Mouse (Mus musculus) Patski (cell line): Measurements from ENCODE around the gene Trim32. TPM values are rescaled to one million over a fixed set of nuclear protein-coding genes. Genes with fewer than 3 reads are reported as not detected.

Experiments
- ATAC-seq: fragments of 100-300 bp; one replicate; pipeline ENCODE4 v1.8.0; 2021
- CTCF ChIA-PET: fragments of 350-600 bp; sonication (Branson Sonifier 250); formaldehyde crosslinking; loops from one replicate; lab custom pipeline; 2022; ENCODE audit warnings: inconsistent platforms; lab: Charles Lee
- POLR2A ChIA-PET: fragments of 350-600 bp; sonication (Branson Sonifier 250); formaldehyde crosslinking; loops from one replicate; lab custom pipeline; 2022; ENCODE audit warnings: antibody characterized with exemption, inconsistent platforms; lab: Charles Lee
- DNase-seq: peaks from one replicate; pipeline ENCODE4 v3.0.0-alpha.2; 2011; ENCODE audit warnings: low read depth, low spot score
- H3K27me3 ChIP-seq: fragments of 371-371 bp; one replicate; pipeline ENCODE4 v1.5.1; 2021
- CTCF ChIP-seq: fragments of 100-300 bp; IDR thresholded peaks from one replicate; pipeline ENCODE4 v1.5.1; 2021
- in situ Hi-C: fragments of 300-500 bp; cut with MboI; formaldehyde crosslinking; loops from 3 replicates; pipeline ENCODE4 v1.11.1; 2018; ENCODE audit warnings: low pct_unique_long_range_greater_than_20kb, mixed read lengths
- polyA plus RNA-seq: library from polyadenylated mRNA; unstranded; gene quantifications from one replicate; pipeline ENCODE4 v1.2.3, GENCODE M21; 2021

Gene Trim32
- 25.6 TPM for polyA plus RNA-seq

GRCm38 (mm10) chr4:65604504-65605150 lies at the start of gene Trim32:
TSS of gene Trim32 (plus strand) at chr4:65604986.
- no peak for TF ChIP-seq CTCF
- in situ Hi-C loops = no loop called here
- ChIA-PET CTCF (no interaction called here), POLR2A (no interaction called here)
- H3K27me3 ChIP-seq = no peaks in the 10 kb centered on the region
- DNase-seq (peak; percentile 72), ATAC-seq (peak; percentile 96)

- H3K27me3 ChIP-seq = no peaks in the 10 kb centered on the region
- TF ChIP-seq CTCF = no peak
- DNase-seq (peak; percentile 9), ATAC-seq (no peak)
- POLR2A ChIA-PET = no interaction called here
- CTCF ChIA-PET = interaction anchor here (1.0 to 1.4 kb wide), 3 partner anchors 9 to 24 kb away, joined by 3 to 4 read pairs (median 3); no protein-coding TSS in a partner anchor
- in situ Hi-C loops = no loop called here
These were observed 39.3 kb upstream of the Trim32 start for GRCm38 (mm10) chr4:65565493-65565892.

DNA sequence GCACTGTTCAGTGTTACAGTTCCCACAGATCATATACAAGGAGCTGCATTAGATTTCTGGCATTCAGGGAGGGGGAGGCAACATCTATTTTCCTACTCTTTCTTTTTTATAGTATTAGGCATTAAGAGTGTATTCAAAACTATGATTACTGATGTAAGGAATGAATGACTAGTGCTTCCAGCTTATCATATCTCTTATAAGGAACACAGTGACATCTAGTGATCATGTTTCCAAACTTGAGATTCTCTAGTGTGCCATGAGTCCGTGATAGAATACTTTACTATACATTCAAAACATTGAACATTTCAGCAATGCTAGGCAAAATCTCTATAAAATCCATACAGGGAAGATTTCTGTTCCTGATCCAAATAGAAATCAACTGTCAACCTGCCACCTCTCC lies 24.5 kb upstream of the Trim32 start:
- CTCF ChIA-PET = interaction anchor here (1.0 to 2.4 kb wide), 3 partner anchors 10 to 1057 kb away, joined by 3 to 7 read pairs (median 3); no protein-coding TSS in a partner anchor
- no peaks in the 10 kb centered on the region for H3K27me3 ChIP-seq
- POLR2A ChIA-PET = interaction anchor here (0.6 kb wide), 1 partner anchor 14 kb away, joined by 4 read pairs; no protein-coding TSS in a partner anchor
- in situ Hi-C loops = loop anchor here (10.0 kb wide), 1 partner anchor 745 kb away; no protein-coding TSS in a partner anchor
- ATAC-seq = no peak
- no peak for TF ChIP-seq CTCF
- no peak for DNase-seq

GRCm38 (mm10) chr4:65586947-65587346 lies 17.8 kb upstream of the Trim32 start:
- DNase-seq (no peak), ATAC-seq (no peak)
- TF ChIP-seq CTCF = no peak
- in situ Hi-C loops = loop anchor here (5.0 to 10.0 kb wide), 4 partner anchors 85 to 1055 kb away; no protein-coding TSS in a partner anchor
- POLR2A ChIA-PET = no interaction called here
- H3K27me3 ChIP-seq = no peaks in the 10 kb centered on the region
- CTCF ChIA-PET = no interaction called here

GRCm38 (mm10) chr4:65589780-65590179 lies 15.0 kb upstream of the Trim32 start:
- in situ Hi-C loops = loop anchor here (5.0 to 10.0 kb wide), 4 partner anchors 87 to 1057 kb away; no protein-coding TSS in a partner anchor
- DNase-seq (peak; percentile 37), ATAC-seq (peak; percentile 57)
- H3K27me3 ChIP-seq = no peaks in the 10 kb centered on the region
- ChIA-PET POLR2A (no interaction called here), CTCF (interaction anchor here (1.1 to 4.2 kb wide), 5 partner anchors 10 to 1056 kb away, joined by 3 to 16 read pairs (median 7); no protein-coding TSS in a partner anchor)
- TF ChIP-seq CTCF = peak; percentile 64

DNA sequence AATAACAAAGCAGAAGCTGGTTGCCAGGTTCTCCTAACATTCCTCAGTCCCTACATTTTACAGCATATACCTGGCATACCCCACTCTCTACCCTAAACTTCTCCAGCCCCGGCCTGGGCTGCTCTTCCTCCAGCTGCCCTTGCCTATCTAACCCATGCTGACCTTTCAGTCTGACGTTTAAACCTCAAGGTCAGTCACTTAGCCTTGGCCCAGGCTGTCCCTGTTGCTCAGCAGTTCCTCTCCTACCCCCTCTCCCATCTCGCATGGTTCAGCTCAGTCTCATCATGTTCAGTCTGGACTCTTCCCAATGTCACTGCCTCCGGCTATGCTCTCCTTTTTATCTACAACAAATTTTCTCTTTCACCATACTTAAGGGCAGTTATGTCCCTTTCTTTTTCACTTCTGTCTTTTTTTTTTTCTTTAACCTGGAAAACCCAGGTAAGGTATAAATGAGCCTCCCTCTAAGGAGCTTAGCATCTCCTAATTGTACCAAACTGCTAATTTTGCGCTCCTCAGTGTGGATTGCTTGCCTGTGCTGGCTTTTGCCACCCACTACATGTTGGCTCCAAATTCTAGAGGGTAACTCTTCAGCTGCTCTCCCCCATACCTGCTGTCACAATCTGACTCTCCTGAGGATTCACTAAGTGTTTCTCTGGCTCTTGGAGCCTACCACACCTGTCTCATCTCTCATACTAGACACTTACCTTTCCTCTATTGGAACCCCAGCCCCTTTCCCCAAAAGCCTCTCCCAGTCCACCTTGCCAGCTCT lies 10.0 kb upstream of the Trim32 start:
- in situ Hi-C loops = no loop called here
- no peak for TF ChIP-seq CTCF
- ATAC-seq (no peak), DNase-seq (no peak)
- H3K27me3 ChIP-seq = no peaks in the 10 kb centered on the region
- POLR2A ChIA-PET = no interaction called here
- CTCF ChIA-PET = no interaction called here

GRCm38 (mm10) chr4:65605151-65605702 lies 441 bp downstream of the Trim32 start:
- peak; percentile 44 for ATAC-seq
- no peak for TF ChIP-seq CTCF
- DNase-seq = no peak
- ChIA-PET POLR2A (no interaction called here), CTCF (no interaction called here)
- in situ Hi-C loops = no loop called here
- no peaks in the 10 kb centered on the region for H3K27me3 ChIP-seq

DNA sequence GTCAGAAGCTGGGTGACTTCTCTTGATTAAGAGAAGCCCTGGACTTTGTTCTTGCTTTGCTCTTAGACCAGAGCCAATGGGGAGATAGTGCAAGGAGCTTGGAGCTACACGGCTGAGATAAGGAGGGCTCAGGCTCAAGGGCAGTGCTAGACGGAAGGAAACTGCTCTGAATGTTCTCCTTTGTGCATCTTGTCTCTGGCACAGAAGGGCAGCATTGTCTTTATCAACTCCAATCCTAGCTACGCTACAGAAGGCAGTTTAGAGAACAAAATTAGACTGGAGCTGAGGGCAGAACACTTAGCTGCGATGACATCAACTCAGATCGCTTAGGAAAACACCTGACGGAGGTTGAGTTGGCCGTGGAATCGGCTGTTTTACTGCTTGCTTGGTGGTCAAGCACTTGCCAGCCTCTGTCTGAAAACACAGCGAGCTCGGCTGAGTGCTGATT lies 2.4 kb downstream of the Trim32 start:
- in situ Hi-C loops = no loop called here
- ChIA-PET POLR2A (interaction anchor here (0.8 kb wide), 1 partner anchor 1059 kb away, joined by 3 read pairs; no protein-coding TSS in a partner anchor), CTCF (interaction anchor here (1.4 kb wide), 1 partner anchor 12 kb away, joined by 5 read pairs; no protein-coding TSS in a partner anchor)
- H3K27me3 ChIP-seq = no peaks in the 10 kb centered on the region
- ATAC-seq = no peak
- TF ChIP-seq CTCF = no peak
- DNase-seq = no peak

- DNase-seq = no peak
- ChIA-PET CTCF (no interaction called here), POLR2A (no interaction called here)
- no peak for TF ChIP-seq CTCF
- ATAC-seq = no peak
- in situ Hi-C loops = no loop called here
- H3K27me3 ChIP-seq = no peaks in the 10 kb centered on the region
These were observed 3.3 kb downstream of the Trim32 start for GRCm38 (mm10) chr4:65608112-65608511.

GRCm38 (mm10) chr4:65610329-65610728 lies 5.5 kb downstream of the Trim32 start:
- POLR2A ChIA-PET = no interaction called here
- H3K27me3 ChIP-seq = no peaks in the 10 kb centered on the region
- CTCF ChIA-PET = no interaction called here
- in situ Hi-C loops = no loop called here
- DNase-seq (no peak), ATAC-seq (no peak)
- TF ChIP-seq CTCF = no peak
